Mouse (Mus musculus) frontal cortex, postnatal 25 days (tissue): Measurements from ENCODE around the gene Itm2c.

Experiments used
- DNase-seq, 2 experiments: peaks; one replicate each; pipeline ENCODE4 v3.0.0; 2022; ENCODE audit warnings: low spot score in 2 of 2

Gene Itm2c

DNA sequence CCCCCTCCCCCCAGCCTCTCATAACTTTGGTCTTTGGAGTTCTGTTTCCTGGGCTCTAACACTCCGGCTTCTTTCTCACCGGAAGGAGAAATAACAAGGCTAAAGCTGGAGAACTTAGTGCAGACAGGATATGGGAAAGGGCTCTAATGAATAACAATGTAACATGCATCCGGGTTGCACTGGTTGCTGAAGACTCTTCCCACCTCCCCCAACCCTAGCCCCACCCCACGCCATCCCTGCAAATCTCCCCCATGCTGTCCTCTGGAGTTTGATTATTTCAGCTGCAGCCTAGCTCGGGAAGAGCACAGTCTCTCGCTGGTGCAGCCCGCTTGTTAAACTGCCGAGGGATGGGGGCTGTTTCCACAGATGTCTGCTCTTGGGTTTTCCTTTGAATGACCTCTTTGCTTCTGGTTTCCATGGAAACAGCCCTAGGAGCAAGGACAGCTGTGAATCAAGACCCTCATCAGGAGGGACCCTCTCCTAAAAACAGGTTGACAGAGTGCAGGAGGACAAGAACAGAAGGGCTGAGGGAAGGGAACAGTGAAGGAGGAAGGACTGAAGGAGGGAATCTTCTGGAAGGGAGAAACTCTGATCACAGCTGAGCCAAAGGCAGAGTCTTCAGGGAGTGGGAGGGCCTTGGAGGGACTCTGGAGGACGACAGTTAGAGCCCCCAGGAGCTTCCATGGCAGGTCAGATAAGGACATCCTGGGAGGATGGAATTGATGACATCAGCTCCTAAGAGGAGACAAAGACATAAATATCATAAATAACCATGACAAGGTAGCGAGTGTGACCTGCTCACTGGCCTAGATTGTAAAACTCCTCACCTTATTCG, 39.8 kb downstream of the Itm2c start:
- DNase-seq: no peak

DNA sequence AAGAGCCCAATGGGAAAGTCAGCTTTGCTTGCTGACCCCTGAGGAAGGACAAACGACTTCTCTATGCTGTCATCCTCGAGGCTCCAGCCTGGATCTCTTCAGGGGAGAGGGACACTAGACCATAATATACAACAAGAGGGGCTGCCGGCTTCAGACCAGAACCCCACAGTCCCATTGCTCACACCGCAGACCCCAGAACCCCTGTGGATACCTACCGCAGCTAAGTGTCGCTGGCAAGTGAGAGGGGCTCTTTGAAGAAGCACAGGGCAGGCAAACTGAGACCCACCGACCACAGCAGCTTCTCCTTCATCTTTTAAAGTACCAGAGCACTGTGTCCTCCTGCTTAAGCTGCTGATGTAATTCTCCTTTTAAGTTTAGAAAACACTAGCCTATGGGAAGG, 40.5 kb downstream of the Itm2c start:
- no peak for DNase-seq

DNA sequence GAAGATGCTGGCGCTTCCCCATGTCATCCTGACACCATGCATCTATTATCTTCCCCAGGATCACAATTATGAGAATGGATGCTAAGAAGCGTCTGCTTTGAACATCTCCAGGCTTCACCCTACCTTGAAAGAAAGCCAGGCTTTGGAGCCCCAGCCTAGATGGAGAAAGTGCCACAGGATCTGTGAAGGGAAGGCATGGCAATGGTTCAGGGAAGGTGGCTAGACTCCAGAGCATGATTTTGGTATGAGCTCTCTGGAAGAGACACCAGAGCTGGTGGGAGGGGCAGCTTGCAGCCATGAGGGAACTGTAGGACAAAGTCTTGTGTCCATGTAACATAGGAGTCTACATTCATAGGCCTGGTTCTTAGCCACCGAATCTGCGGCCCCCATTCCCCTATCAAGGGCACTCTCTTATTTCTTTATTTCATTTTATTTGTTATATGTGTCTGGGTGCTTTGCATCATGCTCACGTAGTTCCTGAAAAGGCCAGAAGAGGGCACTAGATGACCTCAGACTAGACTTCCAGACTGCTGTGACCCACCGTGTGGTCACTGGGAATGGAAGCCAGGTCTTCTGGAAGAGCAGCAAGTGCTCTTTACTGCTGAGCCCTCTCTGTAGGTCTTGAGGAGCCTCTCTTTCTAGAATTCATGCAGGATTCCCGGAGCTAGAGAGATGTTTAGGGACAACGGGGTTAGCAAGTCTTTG, 41.2 kb downstream of the Itm2c start:
- DNase-seq: peak; percentile 53 to 70

DNA sequence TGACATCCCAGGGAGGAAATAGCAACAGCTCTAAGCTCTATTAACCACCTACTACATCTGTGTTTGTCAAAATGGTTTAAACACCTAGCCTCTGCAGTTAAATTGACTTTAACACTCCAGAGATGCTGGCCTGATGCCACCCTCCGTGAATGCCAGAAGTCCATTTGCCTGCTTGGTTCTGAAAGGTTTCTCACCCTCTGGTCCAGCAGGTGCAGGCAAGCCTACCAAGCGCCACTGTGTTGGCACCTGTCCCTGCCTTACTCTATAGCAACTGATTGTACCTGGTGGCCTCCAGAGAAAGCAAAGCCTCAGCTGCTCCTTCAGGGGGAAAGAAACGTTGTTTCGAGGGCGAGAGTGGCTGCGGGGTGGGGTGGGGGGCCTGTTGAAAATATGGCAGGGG, 42.2 kb downstream of the Itm2c start:
- no peak for DNase-seq

DNA sequence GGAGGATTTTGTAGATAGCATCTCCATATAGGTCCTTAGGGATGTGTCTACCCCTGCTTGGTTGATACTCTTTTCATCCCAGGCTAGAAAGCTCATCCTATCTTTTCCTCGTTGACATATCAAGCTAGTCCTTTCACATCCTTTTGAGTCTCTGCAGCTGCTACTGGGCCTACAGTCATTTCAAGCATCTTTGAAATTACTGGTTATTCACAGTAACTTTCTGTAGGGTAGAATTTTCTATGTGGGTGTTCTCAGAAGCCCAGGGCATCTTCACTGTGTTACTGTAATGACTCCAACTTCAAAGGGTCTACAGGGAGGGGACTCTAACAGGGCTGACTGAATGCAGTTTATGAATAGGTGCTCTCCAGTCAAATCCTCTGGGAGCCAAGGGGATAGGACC, 43.2 kb downstream of the Itm2c start:
- no peak for DNase-seq

DNA sequence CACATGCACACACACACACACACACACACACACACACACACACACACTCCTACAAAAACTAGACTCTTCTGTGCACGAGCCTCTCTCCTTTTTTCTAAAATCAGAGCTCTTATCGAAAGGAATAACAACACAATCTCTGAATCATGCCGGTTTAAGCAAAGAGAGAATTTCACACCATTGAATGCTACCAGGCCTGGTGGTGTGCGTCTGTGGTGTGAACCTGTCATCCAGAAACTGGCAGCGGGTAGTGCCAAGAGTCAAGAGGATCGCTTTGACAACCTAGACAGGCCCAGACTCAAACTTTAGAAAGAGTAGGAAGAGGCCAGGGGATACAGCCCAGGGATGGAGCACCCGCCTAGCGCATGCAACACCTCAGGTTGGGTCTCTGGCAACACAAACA, 48.2 kb downstream of the Itm2c start:
- DNase-seq: no peak

DNA sequence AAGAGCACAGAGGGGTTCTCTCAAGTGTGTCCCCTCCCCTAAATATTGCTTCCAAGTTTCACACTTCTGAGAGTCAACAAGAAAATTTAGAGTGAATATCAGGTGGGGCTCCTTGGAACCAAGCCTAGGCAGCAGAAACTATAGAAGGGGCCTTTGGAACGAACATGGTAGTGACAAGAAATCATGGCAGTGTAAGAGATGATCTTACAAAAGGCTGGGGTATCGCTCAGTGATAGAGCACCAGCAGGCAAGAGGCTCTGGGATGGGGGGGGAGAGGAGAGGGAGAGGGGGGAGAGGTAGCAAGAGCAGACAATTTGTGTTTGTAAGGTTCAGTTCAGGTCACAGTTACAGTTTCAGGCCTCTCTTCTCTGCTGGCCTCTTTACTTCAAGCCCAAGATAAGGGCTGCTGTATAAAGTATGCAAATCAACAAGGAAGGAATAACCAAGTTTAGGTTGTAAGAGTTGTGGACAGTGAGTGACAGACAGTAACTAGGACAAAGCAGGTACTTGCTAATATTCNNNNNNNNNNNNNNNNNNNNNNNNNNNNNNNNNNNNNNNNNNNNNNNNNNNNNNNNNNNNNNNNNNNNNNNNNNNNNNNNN, 55.1 kb downstream of the Itm2c start:
- no peak for DNase-seq

DNA sequence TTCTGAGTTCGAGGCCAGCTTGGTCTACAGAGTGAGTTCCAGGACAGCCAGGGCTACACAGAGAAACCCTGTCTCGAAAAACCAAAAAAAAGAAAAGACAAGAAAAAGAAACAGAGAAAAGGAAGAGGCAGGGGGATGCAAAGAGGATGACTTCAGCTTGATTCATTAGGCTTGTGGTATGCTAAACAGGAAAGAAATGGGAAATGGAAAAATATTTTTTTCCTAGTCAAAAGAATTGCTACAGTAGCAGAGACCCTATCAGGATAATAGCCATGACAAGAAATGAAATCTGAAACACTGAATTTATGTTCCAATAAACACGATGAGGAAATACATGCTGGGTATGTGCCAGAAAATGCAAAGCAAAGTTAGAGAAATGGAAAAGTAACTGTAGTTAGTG, 61.1 kb downstream of the Itm2c start:
- no peak for DNase-seq

DNA sequence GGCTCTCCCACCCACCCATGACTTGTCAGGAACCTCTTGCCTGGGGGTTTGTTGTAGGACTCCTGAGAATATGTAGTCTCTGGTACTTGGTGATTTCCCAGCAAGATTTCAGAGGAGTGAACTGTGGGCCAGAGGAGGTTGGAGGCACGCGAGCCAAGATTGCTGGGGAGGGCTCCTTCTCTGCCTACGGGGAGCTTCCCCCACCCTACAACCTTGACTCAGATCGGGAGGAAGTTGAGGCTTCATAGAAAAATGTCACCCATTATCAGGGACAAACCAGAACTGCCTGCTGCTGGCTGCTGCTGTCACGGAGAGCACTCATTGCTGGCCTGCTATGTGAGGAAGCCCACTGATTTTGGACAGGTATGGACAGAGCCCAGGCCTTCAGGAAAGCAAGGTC, 63.2 kb downstream of the Itm2c start:
- DNase-seq: no peak

DNA sequence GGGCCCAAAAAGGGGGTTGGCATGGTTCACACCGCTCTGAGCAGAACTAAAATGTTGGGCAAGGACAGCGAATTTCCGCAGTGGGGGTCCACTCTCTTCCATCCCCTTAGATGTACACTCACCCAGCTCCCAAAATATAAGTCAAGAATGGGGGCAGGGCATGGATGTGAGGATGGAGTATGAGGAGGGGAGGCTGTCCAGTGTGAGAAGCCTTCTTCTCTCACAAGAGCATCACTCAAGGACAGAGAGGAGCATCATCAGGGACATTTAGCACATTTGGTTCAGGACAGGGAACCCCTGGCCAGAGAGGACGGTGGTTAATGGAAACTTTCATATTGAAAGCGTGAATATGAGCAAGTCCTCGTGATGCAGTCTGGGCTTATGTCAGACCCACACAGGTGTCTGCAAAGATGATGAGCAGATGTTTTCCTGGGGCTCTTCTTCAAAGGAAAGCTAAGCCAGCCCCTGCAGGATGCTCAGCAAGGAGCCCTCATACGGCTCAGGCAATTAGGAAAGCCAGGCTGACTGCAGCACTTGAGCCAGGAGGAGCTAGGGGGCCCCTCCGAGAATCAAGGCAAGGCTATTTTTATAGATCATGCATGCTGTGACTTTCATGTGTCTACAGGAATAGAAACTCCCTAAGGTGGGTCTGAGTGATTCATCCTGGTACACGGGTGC, 64.0 kb downstream of the Itm2c start:
- DNase-seq: peak in 1 of 2 experiments; percentile 23
